Mouse (Mus musculus) megakaryocyte, embryonic 14.5 days (primary cell): ENCODE results near the gene Trim30b. TPM values are rescaled to one million over a fixed set of nuclear protein-coding genes. Genes with fewer than 3 reads are reported as not detected.
"Not testable (repeated sequence)": the region's sequence is repeated elsewhere in the genome, so short reads cannot be mapped to it uniquely, and the experiment has no call there.

Experiments
- H3K27me3 ChIP-seq: replicated peaks from 2 replicates; pipeline ENCODE3; 2012; ENCODE audit warnings: inconsistent platforms
- H3K36me3 ChIP-seq: replicated peaks from 2 replicates; pipeline ENCODE3; 2012; ENCODE audit warnings: low read length, inconsistent platforms, mixed read lengths
- H3K4me1 ChIP-seq: 2 replicates; pipeline ENCODE4 v1.6.1; 2012; ENCODE audit warnings: inconsistent platforms
- H3K4me3 ChIP-seq: replicated peaks from 2 replicates; pipeline ENCODE3; 2012; ENCODE audit warnings: moderate library complexity, mild to moderate bottlenecking, inconsistent platforms
- H3K9me3 ChIP-seq: 2 replicates; pipeline ENCODE4 v1.6.1; 2012; ENCODE audit warnings: inconsistent platforms
- FLI1 ChIP-seq: IDR thresholded peaks from 2 replicates; pipeline ENCODE4 v1.6.1; 2012; ENCODE audit warnings: low read length, inconsistent platforms, mixed read lengths
- GATA1 ChIP-seq: IDR thresholded peaks from 3 replicates; pipeline ENCODE4 v1.6.1; 2012; ENCODE audit warnings: mixed read lengths, low read length, inconsistent platforms, borderline replicate concordance
- polyA plus RNA-seq: library from polyadenylated mRNA; stranded (reverse); fragments of >175 nt; gene quantifications from 2 replicates; pipeline ENCODE4 v1.2.3, GENCODE M21; 2012; ENCODE audit warnings: low replicate concordance; ENCODE audit not compliant: insufficient read depth

Trim30b gene
- polyA plus RNA-seq, 1 experiment = 0.04 TPM

DNA sequence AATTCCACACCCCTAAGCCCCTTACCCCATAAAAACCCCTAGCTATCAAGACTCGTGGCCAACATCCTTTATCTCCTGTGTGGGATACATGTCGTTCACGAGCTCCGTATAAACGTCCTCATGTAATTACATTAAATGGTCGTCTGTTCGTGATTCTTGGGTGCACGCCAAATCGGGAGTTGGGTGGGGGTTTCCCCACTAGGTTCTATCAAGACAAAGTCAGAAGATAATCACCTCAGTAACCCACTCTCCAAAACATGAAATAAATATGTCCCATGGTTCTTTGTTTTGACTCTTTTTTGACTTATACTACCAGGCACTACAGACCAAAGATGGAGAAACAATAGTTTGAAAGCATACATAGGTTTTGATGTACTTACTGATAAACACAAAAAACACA lies 47.7 kb downstream of the Trim30b start:
- Histone ChIP-seq H3K4me3 (no peak overlapping the region), H3K36me3 (no peaks in the 10 kb centered on the region), H3K4me1 (no peaks in the 10 kb centered on the region), H3K27me3 (no peaks in the 10 kb centered on the region), H3K9me3 (no peaks in the 10 kb centered on the region)
- TF ChIP-seq FLI1 (no peak), GATA1 (no peak)

- not testable (repeated sequence) for H3K4me3 ChIP-seq, H3K27me3 ChIP-seq, H3K36me3 ChIP-seq, H3K9me3 ChIP-seq, H3K4me1 ChIP-seq
These were observed 54.2 kb downstream of the Trim30b start, which contains the start of gene Trim12a for GRCm38 (mm10) chr7:104315369-104316080. TSS of gene Trim12a (minus strand) at chr7:104315466.

GRCm38 (mm10) chr7:104314796-104315353 lies 54.8 kb downstream of the Trim30b start:
- no peaks in the 10 kb centered on the region for H3K27me3 ChIP-seq
- no peak overlapping the region for H3K4me3 ChIP-seq
- H3K9me3 ChIP-seq = no peaks in the 10 kb centered on the region
- no peaks in the 10 kb centered on the region for H3K4me1 ChIP-seq
- TF ChIP-seq GATA1 = no peak
- no peak for TF ChIP-seq FLI1
- no peaks in the 10 kb centered on the region for H3K36me3 ChIP-seq

Other genes starting within 250 kb of the Trim30b start
- not detected in 2 replicates for gene Ubqln5, start 240.1 kb downstream of the Trim30b start, polyA plus RNA-seq
- not detected in 2 replicates for gene Olfr643, start 232.5 kb downstream of the Trim30b start, polyA plus RNA-seq
- gene Ubqln3, start 226.6 kb downstream of the Trim30b start, polyA plus RNA-seq = not detected in 2 replicates
- gene Ubqlnl, start 219.3 kb downstream of the Trim30b start, polyA plus RNA-seq = 0.06 TPM in 1 of 2 replicates, not detected in the other
- gene Olfm5, start 205.1 kb downstream of the Trim30b start, polyA plus RNA-seq = not detected in 2 replicates
- gene Olfr648, start 186.5 kb downstream of the Trim30b start, polyA plus RNA-seq = not detected in 2 replicates
- not detected in 2 replicates for gene Olfr649, start 173.9 kb downstream of the Trim30b start, polyA plus RNA-seq
- 0.39 and 1.5 TPM in 2 replicates for gene Trim6, start 151.1 kb downstream of the Trim30b start, polyA plus RNA-seq
- gene Trim34a, start 125.4 kb downstream of the Trim30b start, polyA plus RNA-seq = 0.30 TPM in 1 of 2 replicates, not detected in the other
- gene Trim5, start 81.8 kb downstream of the Trim30b start, polyA plus RNA-seq = 0.08 TPM in 1 of 2 replicates, not detected in the other
- gene Trim12a, start 54.4 kb downstream of the Trim30b start, polyA plus RNA-seq = not detected in 2 replicates
- 0.28 TPM in 1 of 2 replicates, not detected in the other for gene Trim34b, start 40.4 kb downstream of the Trim30b start, polyA plus RNA-seq
- gene Trim12c, start 16.5 kb downstream of the Trim30b start, polyA plus RNA-seq = 0.27 TPM in 1 of 2 replicates, not detected in the other
- gene Trim30c, start 31.0 kb upstream of the Trim30b start, polyA plus RNA-seq = not detected in 2 replicates
- 0.81 TPM in 1 of 2 replicates, not detected in the other for gene Trim30a, start 95.3 kb upstream of the Trim30b start, polyA plus RNA-seq
- gene Trim30d, start 138.0 kb upstream of the Trim30b start, polyA plus RNA-seq = 0.09 TPM in 1 of 2 replicates, not detected in the other
- gene Olfr651, start 180.2 kb upstream of the Trim30b start, polyA plus RNA-seq = not detected in 2 replicates
- not detected in 2 replicates for gene Olfr652, start 191.0 kb upstream of the Trim30b start, polyA plus RNA-seq
- gene Olfr653, start 207.4 kb upstream of the Trim30b start, polyA plus RNA-seq = not detected in 2 replicates
- gene Olfr654, start 217.1 kb upstream of the Trim30b start, polyA plus RNA-seq = not detected in 2 replicates
- not detected in 2 replicates for gene Olfr655, start 231.9 kb upstream of the Trim30b start, polyA plus RNA-seq
- not detected in 2 replicates for gene Olfr656, start 244.1 kb upstream of the Trim30b start, polyA plus RNA-seq